Mouse (Mus musculus) left cerebral cortex, postnatal 10 days (tissue): ENCODE measurements around the gene Smyd5. TPM values are rescaled to one million over a fixed set of nuclear protein-coding genes. Genes with fewer than 3 reads are reported as not detected.

Experiments
- DNase-seq, 2 experiments: peaks; one replicate each; pipeline ENCODE4 v3.0.0; 2021 to 2022; ENCODE audit warnings: low spot score in 2 of 2, mixed read lengths in 1 of 2; ENCODE audit errors: extremely low spot score in 1 of 2
- intact Hi-C: fragments of 180-260 bp; cut with DNase I; formaldehyde crosslinking; loops from one replicate; pipeline ENCODE4 v1.15.1; 2025
- total RNA-seq, 2 experiments: library from RNA; stranded (reverse); gene quantifications; 2 replicates each; pipeline ENCODE4 v1.2.3; 2021

Gene Smyd5
- total RNA-seq, 2 experiments from 2014 or later, result 45.7 to 47.7 TPM

DNA sequence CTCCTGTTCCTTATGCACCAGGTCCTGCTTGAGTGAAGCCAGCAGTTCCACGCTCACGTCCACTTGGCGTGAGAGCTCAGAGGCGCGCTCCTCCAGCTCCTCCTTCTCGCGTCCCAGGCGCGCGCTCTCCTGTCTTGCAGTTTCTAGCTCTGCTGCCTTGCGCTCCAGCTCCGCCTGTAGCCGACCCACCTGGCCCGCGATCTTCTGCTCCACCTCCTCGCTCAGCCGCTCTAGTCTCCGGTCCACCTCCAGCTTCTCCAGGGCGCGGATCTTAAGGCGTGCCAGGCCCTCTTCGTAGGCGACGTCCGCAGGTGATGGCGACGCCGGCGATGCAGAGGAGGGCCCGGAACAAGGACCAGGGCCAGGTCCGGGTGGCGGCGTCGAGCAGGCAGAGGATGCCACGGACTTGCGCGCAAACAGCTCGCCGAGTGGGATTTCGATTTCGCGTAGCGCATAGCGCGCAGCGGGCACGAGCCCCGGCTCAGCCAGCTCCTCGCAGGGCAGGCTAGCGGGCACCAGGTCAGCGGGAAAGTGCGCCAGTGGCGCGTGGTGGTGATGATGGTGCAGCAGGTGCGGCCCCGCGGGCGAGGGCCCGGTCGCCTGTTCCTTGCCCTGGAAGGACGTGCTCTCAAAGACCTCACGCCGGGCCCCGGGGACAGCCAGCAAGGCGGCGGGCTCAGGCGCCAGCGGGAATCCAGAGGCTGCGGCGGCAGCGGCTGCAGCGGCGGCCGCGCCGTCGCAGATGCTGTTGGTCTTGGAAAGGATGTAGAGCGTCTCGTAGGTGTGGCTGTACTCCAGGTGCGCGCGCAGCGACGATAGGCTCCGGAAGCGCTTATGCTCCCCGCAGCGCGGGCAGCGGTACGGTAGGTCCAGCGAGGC is 52.3 kb downstream of the Smyd5 start:
- intact Hi-C loops, result no loop called here
- DNase-seq, result no peak

DNA sequence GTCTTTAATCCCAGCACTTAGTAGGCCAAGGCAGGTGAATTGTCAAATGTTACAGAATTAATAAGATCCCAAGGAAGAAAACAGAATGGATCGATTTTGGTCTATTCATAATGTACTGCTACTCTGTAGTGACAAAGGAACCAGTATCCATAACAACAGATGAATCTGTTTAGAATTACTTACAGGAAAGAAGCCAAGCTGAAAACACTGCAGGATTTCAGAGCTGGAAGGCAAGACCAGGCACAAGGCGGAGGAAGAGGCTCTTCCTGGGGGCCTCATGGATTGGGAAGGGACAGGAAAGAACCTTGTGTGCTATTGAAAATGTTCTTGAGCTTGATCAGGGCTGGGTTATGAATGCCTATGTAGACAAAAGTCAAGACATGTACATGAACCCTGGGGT is 53.9 kb downstream of the Smyd5 start:
- DNase-seq, result no peak
- intact Hi-C loops, result no loop called here

DNA sequence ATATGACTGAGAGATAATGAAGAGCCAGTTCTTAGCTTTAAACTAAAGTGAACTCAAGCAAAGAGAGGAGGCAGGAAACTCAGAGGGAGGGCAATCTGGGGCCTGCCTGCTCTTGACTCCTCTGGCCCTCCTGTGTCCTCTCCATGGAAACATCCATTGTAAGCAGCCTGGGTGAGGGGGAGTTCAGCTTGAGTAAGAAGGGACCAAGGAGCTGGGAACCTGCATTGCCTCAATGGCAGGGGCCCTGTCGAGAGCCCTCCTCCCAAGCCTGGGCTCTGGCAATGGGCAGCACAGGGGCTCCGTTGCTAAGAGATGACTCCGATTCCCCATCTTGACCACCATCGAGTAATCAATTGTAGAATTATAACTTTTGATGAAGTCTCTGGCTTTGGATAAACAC is 56.7 kb downstream of the Smyd5 start:
- intact Hi-C loops, result no loop called here
- no peak for DNase-seq

DNA sequence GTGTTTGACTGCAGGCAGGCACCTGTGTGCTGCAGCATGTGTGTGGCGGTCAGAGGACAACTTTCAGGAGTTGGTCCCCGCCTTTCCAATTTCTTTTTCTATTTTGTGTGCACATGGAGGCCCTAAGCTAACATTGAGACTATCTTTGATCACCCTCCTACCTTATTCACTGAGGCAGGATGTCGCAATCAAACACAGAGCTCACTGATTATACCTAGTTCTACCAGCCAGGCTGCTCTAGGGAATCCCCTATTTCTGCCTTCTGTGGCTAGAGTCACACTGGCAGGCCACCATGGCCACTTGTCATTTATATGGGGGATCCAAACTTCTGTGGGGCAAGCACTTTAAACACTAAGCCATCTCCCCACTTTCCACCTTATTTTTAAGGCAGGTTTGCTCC is 57.9 kb downstream of the Smyd5 start:
- no peak for DNase-seq
- intact Hi-C loops, result no loop called here

DNA sequence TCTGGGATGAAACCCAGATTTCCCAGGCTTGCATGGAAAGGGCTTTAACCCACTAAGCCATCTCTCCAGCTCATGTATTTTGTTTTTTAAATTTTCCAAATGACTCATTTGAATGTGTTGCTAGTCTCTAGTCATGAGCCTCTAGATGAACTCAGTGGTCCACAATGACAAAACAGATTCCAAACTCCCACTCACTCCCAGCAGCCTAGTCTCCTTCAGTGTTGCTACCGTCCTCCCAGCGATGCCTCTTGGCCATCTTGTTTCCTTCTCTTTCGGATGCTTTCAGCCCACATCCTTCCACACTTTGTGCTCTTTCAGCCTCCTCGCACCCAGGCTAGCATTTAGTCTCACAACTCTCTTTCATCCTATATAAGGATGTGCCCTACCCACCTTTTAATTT is 58.5 kb downstream of the Smyd5 start:
- intact Hi-C loops, result no loop called here
- DNase-seq, result no peak

DNA sequence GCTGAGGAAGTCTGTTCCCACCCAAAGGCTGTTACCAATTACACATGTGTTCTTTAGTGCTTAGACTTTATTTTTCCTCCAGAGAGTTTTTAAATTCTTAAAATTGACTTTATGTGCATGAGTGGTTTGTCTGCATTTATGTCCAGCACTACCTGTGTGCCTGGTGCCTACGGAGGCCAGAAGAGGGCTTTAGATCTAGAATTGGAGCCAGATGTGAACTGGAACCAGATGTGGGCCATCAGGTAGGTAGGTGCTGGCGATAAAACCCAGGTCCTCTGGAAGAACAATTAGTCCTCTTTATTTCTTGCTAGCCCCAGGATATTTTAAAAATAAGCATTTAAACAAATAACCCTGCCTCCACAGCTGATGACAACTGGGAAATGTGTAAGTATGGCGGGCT is 59.8 kb downstream of the Smyd5 start:
- intact Hi-C loops, result no loop called here

More for the DNA sequence above, 59.8 kb downstream of the Smyd5 start:
- DNase-seq, result no peak

Other genes starting within 250 kb of the Smyd5 start
- 10 to 100 TPM; 40.6 to 46.0 TPM for gene Emx1, start 244.6 kb upstream of the Smyd5 start, total RNA-seq
- 100 to 1,000 TPM; 136 to 141 TPM for gene Sfxn5, start 98.6 kb upstream of the Smyd5 start, total RNA-seq
- gene Rab11fip5, start 57.4 kb upstream of the Smyd5 start, total RNA-seq, result 10 to 100 TPM; 56.9 to 57.5 TPM
- not detected for gene Noto, start 8.1 kb upstream of the Smyd5 start, total RNA-seq
- 100 to 1,000 TPM; 245 to 257 TPM for gene Cct7, start 19.5 kb downstream of the Smyd5 start, total RNA-seq
- gene Pradc1, start 20.0 kb downstream of the Smyd5 start, total RNA-seq, result 10 to 100 TPM; 20.4 to 22.1 TPM
- 100 to 1,000 TPM; 113 to 114 TPM for gene Fbxo41, start 71.0 kb downstream of the Smyd5 start, total RNA-seq
- 10 to 100 TPM; 31.2 to 33.6 TPM for gene Egr4, start 81.6 kb downstream of the Smyd5 start, total RNA-seq
- 1 to 10 TPM; 7.9 to 8.9 TPM for gene Alms1, start 155.5 kb downstream of the Smyd5 start, total RNA-seq